Mouse (Mus musculus) kidney, adult 9 months (tissue): ENCODE results near the gene Ddx4.
A peak's percentile ranks its signal among the peaks of the same experiment; 100 is the strongest.
"Not testable (repeated sequence)": the region's sequence is repeated elsewhere in the genome, so short reads cannot be mapped to it uniquely, and the experiment has no call there.

Experiments used
- DNase-seq: peaks from one replicate; pipeline ENCODE4 v3.0.0; 2022

Gene Ddx4

GRCm38 (mm10) chr13:112635174-112635837, 17.0 kb downstream of the Ddx4 start:
- DNase-seq = no peak

- DNase-seq = no peak
Observed at GRCm38 (mm10) chr13:112625566-112625965, 26.7 kb downstream of the Ddx4 start.

GRCm38 (mm10) chr13:112624622-112625021, 27.7 kb downstream of the Ddx4 start:
- DNase-seq = no peak

- DNase-seq = no peak
Observed at GRCm38 (mm10) chr13:112623656-112624055, 28.6 kb downstream of the Ddx4 start.

- no peak for DNase-seq
Observed at GRCm38 (mm10) chr13:112621592-112621991, 30.7 kb downstream of the Ddx4 start.

GRCm38 (mm10) chr13:112608606-112609005, 43.7 kb downstream of the Ddx4 start:
- no peak for DNase-seq

GRCm38 (mm10) chr13:112604411-112604810, 47.9 kb downstream of the Ddx4 start:
- DNase-seq = peak; percentile 64

- DNase-seq = no peak
Observed at GRCm38 (mm10) chr13:112603839-112604238, 48.4 kb downstream of the Ddx4 start.

- DNase-seq = no peak
Observed at GRCm38 (mm10) chr13:112602607-112603006, 49.7 kb downstream of the Ddx4 start.

- DNase-seq = not testable (repeated sequence)
Observed at GRCm38 (mm10) chr13:112594260-112594659, 58.0 kb downstream of the Ddx4 start, which contains the start of gene Il31ra. Il31ra (minus strand) TSS chr13:112594360.

- DNase-seq = no peak
Observed at GRCm38 (mm10) chr13:112590254-112590653, 62.0 kb downstream of the Ddx4 start.

GRCm38 (mm10) chr13:112589625-112590024, 62.6 kb downstream of the Ddx4 start:
- no peak for DNase-seq

- no peak for DNase-seq
Observed at GRCm38 (mm10) chr13:112584556-112585237, 67.6 kb downstream of the Ddx4 start.

GRCm38 (mm10) chr13:112582291-112582690, 70.0 kb downstream of the Ddx4 start:
- DNase-seq = no peak

- no peak for DNase-seq
Observed at GRCm38 (mm10) chr13:112581796-112582195, 70.5 kb downstream of the Ddx4 start.

- DNase-seq = no peak
Observed at GRCm38 (mm10) chr13:112580590-112581320, 71.5 kb downstream of the Ddx4 start.

GRCm38 (mm10) chr13:112578041-112578440, 74.2 kb downstream of the Ddx4 start:
- DNase-seq = peak; percentile 100

GRCm38 (mm10) chr13:112573800-112574199, 78.5 kb downstream of the Ddx4 start:
- no peak for DNase-seq

- no peak for DNase-seq
Observed at GRCm38 (mm10) chr13:112570768-112571167, 81.5 kb downstream of the Ddx4 start.

- no peak for DNase-seq
Observed at GRCm38 (mm10) chr13:112569606-112570005, 82.7 kb downstream of the Ddx4 start.

- DNase-seq = no peak
Observed at GRCm38 (mm10) chr13:112560554-112561138, 91.6 kb downstream of the Ddx4 start.

- DNase-seq = peak; percentile 38
Observed at GRCm38 (mm10) chr13:112556501-112556900, 95.8 kb downstream of the Ddx4 start.

- no peak for DNase-seq
Observed at GRCm38 (mm10) chr13:112553304-112553703, 99.0 kb downstream of the Ddx4 start.
